Mouse (Mus musculus) ES-CJ7 (cell line): ENCODE measurements at regions not wholly inside any gene's neighbourhood (a gene's known extent, or its start where the extent isn't known, plus 50 kb on each side); places are given as distances from the start of the nearest gene placed in this dataset.
A peak's percentile ranks its signal among the peaks of the same experiment; 100 is the strongest.

Source experiments
- DNase-seq: peaks from one replicate; pipeline ENCODE4 v3.0.0; 2011; ENCODE audit warnings: low read depth, low spot score

DNA sequence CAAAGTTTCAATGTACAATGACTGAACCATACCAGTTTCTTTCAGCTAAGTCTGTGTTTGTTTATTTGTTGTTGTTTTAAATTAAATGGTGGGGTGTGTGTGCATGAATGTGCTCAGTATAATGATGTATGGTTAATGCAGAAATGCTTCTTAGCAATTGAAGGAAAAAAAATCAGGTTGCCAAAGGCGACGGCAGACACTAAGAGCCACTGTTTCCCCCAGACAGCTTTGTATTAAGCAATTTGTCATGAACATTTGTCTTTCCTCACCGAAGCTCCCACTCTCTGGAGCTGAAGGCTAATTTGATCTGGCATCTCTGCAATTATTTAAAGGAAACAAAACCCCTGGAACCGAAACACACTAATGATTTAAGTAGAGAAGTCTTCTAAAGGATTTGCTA, 360.7 kb downstream of the Bckdhb start:
- DNase-seq, result no peak

DNA sequence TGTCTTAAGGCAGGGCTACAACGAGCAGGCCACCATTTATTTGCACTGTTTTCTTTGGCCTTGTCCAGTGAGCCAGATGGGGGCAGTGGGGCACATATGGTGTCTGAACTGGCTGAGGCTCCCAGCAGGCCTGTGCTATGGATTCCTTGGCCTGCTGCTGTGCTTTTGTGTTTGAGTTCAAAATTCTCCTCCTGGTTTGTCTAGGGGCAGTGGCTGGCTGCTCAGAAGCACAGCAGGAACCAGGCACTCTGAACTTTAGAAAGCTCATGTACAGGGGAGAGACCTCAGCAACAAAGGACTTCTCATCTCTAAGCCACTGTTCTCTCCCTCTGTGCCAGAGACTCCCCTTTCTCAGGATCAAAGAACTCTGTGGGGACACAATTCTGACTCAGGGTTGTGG, 370.9 kb downstream of the Bckdhb start:
- DNase-seq, result peak; percentile 9

DNA sequence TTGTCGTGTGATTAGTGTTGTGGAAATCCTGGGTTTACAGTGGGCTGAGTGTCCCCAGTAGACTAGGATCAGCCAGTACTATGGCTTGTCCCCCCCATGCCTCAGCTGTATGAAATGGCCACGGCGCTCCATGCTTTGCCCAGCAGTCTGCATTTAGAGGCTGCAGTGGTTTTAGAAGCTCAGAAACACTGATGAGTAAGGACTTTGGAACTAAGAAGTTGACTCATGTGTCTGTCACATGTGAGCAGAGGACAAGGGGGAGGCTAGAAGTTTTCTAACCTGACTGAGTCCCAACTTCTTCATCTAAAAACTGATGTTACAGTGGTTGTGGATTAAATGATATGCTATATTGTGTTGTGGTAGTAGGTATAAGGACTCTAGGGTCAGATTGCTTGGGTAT, 371.5 kb downstream of the Bckdhb start:
- DNase-seq, result no peak

DNA sequence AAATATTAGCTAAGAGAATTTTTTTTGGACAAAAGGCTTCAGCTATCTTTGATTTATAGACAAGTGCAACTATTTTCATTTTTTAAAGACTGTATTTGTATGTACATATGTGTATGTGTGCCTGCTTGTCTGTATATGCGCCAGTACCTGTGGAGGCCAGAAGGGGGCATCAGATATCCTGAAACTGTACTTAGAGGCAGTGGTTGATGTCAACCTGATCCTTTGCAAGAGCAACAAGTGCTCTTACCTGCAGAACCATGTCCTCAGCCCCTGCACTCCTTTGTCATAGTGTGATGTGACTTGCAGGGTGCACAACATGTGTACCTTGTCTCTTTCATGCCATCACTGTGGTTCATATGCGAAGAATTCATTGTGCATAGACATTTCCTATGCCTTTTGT, 379.5 kb downstream of the Bckdhb start:
- DNase-seq, result no peak

DNA sequence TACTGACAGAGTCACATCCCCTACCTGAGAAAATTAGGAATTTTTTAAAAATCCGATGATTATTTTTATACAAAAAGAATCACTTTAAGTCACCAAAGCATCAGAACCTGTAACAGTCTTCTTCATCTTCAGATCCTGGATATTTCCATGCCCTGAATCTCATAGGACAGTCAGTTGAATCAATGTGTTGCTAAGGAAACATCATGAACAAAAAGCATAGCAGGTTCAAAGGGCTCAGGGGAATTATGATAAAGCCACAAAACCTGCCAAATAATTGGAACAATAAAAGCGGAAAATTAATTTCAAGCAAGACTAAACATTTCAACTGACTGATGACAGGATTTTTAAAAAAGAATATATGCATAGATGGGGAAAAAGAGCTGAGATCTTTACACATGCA, 393.9 kb downstream of the Bckdhb start:
- no peak for DNase-seq

DNA sequence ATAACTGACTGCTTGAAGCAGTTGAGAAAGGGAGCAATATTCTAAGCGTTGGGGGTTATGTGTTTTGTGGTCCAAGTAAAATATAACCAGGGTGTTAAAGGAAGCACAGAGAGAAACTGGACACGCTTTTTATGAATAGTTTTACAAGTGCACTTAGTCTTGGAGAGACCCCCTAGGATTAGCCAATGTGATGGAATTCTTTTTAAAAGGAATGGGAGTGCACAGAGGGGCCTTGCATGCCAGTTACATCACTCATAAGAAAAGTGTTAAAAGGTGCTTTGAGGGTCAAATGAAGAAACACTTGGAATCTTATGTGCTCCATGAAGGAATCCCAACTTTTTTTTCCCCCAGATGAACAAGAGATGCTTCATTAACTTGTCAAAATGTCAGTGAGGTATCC, 394.4 kb downstream of the Bckdhb start:
- no peak for DNase-seq

DNA sequence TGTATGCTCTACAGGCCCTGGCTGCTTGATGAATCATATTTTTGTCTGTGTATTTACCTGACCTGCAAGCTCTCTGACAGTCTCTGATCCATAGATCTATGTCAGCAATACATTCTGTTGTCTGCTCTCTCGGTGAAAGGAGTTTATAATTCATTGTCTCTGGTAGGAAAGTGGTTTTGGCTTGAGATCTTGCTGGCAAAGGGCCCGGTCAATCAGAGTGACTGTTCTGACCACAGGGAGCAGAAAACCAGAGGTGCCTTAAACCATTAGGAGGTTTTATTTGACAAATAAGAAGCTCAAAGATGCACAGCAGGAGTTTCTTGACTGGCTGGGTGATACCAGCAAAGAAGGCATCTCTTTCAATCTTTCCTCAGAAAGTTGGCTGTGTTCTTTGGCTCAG, 398.2 kb downstream of the Bckdhb start:
- no peak for DNase-seq

DNA sequence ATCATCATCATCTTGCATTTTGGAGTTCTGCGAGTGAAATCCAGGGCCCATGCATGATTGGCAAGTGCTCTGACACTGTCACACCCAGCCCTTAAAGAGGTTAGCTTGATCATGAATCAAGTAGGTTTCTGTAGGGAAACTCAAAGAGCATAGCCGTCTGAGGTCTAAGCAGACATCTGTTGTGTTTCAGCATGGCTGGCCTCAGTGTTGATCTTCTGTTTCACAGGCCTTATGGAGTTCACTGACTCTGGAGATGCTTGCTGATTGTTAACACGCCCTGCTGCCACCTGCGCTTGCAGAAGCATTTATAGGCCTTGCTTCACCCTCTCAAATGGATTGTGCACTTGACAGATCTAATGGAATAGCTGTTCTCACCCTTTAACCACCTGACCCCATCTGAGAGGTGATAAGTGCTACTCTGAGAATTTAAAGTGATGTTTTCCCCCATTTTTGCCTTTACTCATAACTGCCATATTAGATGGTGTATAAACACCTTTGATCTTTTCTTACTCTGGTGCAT, 406.2 kb downstream of the Bckdhb start:
- DNase-seq, result no peak

DNA sequence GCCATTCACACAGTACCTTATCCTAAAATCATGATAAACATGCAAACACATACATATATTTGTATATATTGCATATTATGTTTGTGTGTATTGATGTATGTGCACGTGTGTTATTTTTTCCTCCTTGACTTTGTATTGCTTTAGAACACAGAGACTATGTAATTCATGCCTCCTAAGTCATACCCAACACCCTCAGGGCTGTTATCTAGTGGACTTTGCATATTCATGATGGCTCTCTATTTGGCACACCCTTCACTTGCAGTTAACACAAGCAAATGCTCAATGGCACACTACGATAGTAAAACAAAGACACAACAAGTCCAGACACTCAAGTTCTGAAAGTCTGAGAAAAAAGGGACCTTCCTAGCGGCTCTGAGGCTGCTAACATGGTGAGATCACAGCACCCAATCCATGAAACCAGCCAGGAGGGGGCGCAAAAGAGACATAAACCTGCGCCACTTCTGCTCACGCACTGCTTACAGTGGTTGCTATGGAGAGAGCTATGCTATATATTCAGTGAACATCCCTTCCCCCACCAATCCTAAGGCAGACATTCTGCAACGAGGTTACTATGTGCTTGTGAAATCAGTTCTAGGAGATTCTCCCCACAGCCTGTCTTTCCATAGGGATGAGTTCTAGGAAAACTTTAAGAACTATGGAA, 418.6 kb downstream of the Bckdhb start:
- DNase-seq, result peak; percentile 91

DNA sequence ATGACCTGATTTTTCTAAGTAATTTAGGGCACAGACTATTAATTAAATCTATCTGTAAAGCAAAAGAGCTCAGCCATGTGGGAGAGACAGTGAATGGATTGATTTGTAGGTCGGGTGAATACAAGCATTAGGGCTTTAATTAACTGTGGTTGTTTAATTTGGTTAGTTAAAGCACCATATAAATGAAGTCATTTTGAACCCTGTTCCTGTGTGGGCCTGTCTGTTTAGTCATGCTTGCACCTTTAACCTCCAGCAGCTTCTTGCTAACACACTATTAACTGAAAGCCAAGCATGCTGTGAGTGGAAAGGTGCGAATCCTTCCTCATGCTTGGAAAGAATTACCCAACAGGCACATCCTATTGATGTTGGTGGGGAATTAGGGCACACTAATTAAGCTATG, 425.3 kb downstream of the Bckdhb start:
- DNase-seq, result no peak

DNA sequence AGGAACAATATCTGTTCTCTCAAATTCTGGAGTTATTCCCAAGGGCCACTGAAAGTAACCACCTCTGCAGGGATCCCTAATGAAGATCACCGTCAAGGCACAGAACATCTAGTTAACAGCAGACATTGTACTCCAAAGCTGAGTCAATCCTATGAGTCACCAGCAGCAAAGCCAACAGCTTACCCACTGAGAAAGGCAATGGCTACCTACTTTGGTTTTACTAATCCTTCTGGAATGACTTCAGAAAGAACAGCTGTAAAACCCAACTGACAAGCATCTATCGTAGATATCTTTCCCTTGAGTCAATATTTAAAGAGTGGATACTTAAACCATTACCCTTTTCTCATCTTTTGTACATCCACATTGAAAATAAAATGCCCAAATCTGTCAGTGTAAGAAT, 429.5 kb downstream of the Bckdhb start:
- DNase-seq, result no peak

DNA sequence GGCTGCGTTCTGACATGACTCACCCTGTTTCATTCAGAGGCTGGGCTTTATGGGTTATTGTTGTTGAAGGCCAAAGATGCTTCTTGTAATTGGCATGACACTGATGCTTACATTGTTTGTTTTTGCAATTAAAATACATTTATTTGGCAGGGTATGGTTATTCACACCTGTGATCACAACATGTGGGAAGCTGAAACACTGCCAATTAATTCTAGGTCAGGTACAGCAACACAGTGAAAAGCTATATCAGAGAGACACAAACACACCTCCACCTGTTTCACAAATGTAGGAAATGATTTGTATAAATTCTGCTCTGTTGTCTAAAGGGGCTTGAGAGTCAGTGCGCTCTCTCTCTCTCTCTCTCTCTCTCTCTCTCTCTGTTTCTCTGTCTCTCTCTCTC, 431.2 kb downstream of the Bckdhb start:
- no peak for DNase-seq

DNA sequence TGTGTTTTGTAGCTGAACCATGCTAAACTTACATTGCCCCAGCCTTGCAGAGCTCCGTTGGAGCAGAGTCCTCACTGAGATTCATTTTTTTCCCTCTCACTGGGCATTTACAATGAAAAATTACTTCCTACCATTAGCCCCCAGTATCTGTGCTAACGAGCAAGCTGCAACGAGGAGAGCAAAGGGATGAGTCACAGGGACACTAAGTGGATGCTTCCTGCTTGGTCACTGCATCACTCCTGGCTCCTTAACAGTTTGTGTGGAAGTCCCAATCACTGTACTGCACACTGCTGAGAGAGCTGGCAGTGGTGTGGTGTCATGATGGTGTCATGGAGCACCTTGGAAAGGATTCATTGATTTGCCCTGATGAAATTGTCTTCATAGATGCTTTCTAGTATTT, 434.9 kb downstream of the Bckdhb start:
- no peak for DNase-seq

DNA sequence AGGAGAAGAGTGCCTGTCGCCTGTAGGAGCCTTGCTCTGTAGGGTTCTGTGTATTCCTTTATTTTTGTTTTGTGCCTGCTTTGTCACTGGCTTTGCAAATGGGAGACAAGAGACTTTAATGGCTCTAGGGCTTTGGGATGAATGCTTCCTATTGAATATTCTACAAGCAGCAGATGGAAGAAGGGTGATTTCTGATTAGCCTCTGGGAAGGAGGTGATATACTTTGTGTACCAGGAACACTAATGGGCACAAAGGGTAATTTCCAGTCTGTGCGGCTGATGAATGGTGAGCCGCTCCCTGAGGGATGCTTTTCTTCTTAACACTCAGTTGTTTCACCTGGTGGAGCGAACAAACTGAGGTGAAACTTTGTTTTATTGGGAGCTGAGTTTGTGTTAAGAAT, 435.5 kb downstream of the Bckdhb start:
- no peak for DNase-seq

DNA sequence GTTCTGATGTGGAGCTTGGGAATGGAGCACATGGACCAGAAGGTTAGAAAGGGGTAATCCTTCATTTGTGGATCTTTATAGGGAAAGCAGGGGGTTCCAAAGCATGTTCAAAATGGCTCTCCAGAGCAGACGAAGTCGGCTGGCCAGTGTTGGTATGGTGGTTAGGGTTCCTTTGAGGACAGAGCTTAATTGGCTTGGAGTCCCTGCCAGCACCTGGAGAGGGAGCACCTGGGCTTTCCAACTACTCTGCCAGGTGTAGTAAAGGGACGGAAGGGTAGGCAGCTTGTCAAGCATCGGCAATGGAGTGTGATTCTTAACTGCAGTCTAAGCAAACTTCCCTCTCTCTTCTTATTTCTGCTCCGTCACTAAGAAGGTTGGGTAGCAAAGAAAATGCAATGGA, 438.5 kb downstream of the Bckdhb start:
- DNase-seq, result peak; percentile 33

DNA sequence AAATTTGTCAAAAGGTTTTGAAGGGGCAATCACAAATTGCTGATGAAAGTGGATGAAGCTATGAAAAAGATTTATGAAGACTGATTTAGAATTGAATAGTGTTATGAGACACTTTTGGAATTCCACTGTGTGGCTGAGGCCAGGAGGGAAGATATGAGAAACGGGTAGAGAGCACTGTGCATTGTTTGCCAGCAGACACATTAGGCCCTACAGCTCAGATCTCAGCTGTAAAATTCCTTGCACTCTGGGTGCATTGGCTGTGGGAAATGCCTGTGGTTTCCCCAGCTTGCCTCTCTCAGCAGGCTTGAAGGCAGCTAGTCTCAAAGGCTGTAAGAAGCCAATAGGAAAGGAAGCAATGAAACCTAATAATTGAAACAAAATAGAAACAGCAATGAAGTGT, 444.3 kb downstream of the Bckdhb start:
- no peak for DNase-seq

DNA sequence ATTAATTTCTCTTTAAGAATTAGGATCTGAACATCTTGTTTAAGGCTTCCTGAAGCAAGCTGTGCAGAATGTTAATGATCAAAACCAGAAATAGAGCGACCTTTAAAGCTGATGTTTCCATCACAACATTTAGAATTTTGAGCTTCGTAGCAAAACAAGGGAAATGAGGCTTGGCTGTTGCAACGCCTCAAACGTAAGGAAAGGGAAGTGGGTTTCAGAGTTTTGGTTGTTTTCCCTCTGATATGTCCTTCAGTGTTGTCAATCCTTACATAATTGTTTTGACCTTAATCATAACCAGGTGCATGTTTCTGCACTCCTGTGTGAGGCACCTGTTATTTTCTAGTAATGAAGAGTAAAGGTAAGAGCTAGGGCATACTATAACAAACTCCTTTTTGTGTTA, 445.3 kb downstream of the Bckdhb start:
- no peak for DNase-seq

DNA sequence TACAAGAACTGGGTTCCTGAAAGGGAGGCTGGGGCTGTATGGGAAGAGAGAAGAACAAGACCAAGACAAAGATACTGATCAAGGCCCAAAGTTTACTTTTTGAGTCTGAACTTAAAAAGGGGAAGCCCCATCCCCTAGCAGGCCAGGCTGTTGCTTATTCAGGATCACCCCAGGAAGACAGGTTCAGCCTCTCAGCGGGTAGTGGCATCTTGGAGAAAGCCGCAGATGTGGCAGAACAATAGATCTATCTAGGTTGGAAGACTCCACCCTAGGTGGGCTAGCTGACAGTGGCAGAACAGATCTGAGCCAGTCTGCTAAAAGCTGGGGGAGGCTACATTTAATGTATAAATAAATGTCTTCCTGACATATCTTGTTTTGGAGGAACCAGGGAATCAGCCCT, 450.8 kb downstream of the Bckdhb start:
- DNase-seq, result peak; percentile 83

DNA sequence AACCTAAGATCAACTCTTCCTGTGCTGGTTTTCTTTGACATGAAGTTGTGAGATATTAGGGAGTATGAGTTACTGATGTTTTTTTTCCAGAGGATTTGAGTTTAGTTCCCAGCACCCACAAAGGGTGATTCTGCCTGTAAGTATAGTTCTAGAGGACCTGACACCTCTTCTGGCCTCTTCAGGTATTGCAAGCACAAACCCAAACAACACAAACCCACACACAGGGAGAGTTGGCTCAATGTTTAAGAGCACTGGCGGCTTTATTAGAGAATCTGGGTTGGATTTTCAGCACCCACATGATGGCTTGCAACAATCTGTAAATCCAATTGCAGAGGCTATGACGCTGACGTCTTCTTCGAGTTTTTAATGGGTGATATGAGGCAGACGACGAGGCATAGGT, 451.7 kb downstream of the Bckdhb start:
- DNase-seq, result peak; percentile 72

DNA sequence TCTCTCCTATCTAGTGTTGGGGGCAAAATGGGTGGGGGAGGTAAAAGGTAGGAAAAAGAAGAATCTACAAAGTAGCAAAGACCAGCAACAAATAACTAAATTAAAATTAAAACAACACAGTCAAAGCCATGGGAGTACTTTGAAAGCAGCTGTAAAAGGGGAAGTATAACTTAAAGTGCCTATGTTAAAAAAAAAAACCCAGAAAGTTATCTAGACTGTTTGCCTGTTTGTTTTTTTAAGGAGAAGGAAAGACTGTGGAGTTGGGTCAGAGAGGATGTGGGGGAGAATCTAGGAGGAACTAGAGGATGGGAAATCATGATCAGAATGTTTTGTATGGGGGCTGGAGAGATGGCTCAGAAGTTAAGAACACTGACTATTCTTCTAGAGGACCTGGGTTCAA, 457.0 kb downstream of the Bckdhb start:
- DNase-seq, result no peak

DNA sequence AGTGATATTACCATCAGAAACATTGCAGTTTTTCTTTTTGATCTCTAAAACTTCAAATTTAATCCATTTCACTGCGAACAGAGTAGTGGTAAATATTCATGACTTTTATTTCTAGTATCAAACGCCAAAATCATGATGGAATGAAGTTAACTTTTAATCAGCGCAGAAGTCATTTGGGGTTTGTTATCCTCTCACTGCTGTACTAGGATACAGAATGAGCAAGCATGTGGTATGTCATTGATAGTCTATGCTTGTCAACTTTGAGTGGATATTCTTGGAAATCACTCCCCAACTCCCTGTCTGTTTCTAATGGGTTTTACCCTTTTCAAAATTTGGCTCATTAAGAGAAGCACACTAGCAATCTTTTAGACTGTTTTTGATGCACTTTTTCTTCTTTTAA, 464.9 kb downstream of the Bckdhb start:
- DNase-seq, result no peak

DNA sequence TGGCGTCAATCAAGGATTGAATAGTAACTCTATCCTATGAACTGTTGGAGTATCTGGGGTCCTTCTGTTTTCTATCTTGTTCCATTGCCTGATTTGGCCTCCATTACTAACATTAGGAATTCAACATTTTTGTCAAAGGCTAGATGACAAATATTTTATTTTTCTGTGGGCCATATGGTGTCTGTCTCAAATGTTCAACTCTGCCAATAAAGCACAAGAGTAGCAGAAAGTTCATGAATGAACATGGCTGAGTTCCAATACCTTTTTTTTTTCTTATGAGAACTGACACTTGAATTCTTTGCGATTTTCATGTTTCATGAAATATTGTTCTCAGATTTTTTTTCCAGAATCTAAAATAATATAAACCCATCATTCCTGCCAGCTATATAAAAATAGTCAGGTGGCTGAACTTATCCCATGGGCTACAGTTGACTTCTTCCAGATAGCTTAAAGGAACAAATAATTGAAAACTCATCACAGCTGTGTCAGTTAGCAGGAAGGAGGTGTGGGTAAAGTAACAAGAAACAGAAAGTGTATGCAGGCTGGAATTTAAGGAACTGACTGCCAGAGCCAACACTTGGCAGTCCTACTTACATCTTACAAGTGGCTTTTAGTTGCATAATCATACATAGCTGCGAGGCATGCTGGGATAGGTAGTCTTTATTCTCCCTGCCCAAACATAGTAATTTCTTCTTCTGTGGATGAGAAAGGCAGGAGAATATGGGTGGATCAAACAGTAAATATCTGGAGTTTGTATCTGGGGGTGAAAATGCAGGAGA, 469.8 kb downstream of the Bckdhb start:
- DNase-seq, result no peak

DNA sequence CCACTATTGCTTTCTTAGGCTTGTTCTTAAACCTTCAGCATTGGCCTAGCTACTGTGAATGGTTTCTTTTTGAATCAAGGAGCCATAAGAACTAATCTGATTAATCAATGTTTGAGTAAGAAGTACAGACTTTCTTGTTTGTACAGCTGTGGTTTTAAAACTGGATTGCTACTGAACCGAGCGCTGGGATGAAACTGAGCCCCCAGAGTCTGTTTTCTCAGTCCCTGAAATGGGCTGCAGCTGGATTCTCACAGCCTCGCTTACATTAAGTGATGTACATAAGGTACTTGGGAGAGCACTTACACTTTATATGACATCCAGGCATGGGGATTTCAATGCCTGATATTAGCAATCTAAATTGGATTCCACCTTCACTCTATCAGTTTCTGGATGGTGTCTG, 474.5 kb downstream of the Bckdhb start:
- no peak for DNase-seq
